Mouse (Mus musculus) erythroblast, adult 5-6 weeks (primary cell): ENCODE data around the gene Cops2. TPM values are rescaled to one million over a fixed set of nuclear protein-coding genes. Genes with fewer than 3 reads are reported as not detected.

ENCODE experiments used
- ATAC-seq: replicated peaks from 2 replicates; pipeline ENCODE4 v1.8.0; 2016; ENCODE audit warnings: moderate number of reproducible peaks, mild to moderate bottlenecking, moderate TSS enrichment, inconsistent platforms; ENCODE audit not compliant: poor library complexity, low FRiP score, severe bottlenecking
- total RNA-seq, 2 experiments: library from RNA; stranded (forward) in 1 of 2; stranded (reverse) in 1 of 2; fragments of 150-400 nt in 1 of 2; fragments of 200-764, 138-1000 nt in 1 of 2; gene quantifications; 2 replicates each; pipeline versions ENCODE4 v1.2.3 to v1.2.4; 2015 to 2017; ENCODE audit warnings: low replicate concordance in 2 of 2

Gene Cops2
- total RNA-seq, 2 experiments from 2014 or later, result 51.2 to 64.4 TPM

GRCm38 (mm10) chr2:125829924-125830323 lies 29.0 kb downstream of the Cops2 start:
- no peak for ATAC-seq

- ATAC-seq, result no peak
Observed at GRCm38 (mm10) chr2:125827898-125828297, 31.0 kb downstream of the Cops2 start.

- no peak for ATAC-seq
Observed at GRCm38 (mm10) chr2:125826201-125826600, 32.7 kb downstream of the Cops2 start.

GRCm38 (mm10) chr2:125820397-125820796 lies 38.5 kb downstream of the Cops2 start:
- no peak for ATAC-seq

- ATAC-seq, result no peak
Observed at GRCm38 (mm10) chr2:125813972-125814595, 44.9 kb downstream of the Cops2 start.

- ATAC-seq, result no peak
Observed at GRCm38 (mm10) chr2:125811332-125811731, 47.6 kb downstream of the Cops2 start.

GRCm38 (mm10) chr2:125809551-125809950 lies 49.4 kb downstream of the Cops2 start:
- ATAC-seq, result no peak

- ATAC-seq, result no peak
Observed at GRCm38 (mm10) chr2:125805826-125806225, 53.1 kb downstream of the Cops2 start.

GRCm38 (mm10) chr2:125801947-125802346 lies 57.0 kb downstream of the Cops2 start:
- ATAC-seq, result no peak

- no peak for ATAC-seq
Observed at GRCm38 (mm10) chr2:125801038-125801437, 57.9 kb downstream of the Cops2 start.

- ATAC-seq, result no peak
Observed at GRCm38 (mm10) chr2:125800428-125800827, 58.5 kb downstream of the Cops2 start.

GRCm38 (mm10) chr2:125797872-125798271 lies 61.1 kb downstream of the Cops2 start:
- ATAC-seq, result no peak

GRCm38 (mm10) chr2:125795118-125795517 lies 63.8 kb downstream of the Cops2 start:
- ATAC-seq, result no peak

GRCm38 (mm10) chr2:125794166-125794565 lies 64.8 kb downstream of the Cops2 start:
- no peak for ATAC-seq

- no peak for ATAC-seq
Observed at GRCm38 (mm10) chr2:125792879-125793261, 66.1 kb downstream of the Cops2 start.

GRCm38 (mm10) chr2:125792144-125792878 lies 66.6 kb downstream of the Cops2 start:
- no peak for ATAC-seq

- ATAC-seq, result no peak
Observed at GRCm38 (mm10) chr2:125791485-125791885, 67.5 kb downstream of the Cops2 start.

GRCm38 (mm10) chr2:125790242-125790641 lies 68.7 kb downstream of the Cops2 start:
- no peak for ATAC-seq

- ATAC-seq, result no peak
Observed at GRCm38 (mm10) chr2:125789265-125789664, 69.7 kb downstream of the Cops2 start.

GRCm38 (mm10) chr2:125788785-125789184 lies 70.2 kb downstream of the Cops2 start:
- no peak for ATAC-seq

- ATAC-seq, result no peak
Observed at GRCm38 (mm10) chr2:125788351-125788750, 70.6 kb downstream of the Cops2 start.
